Mouse (Mus musculus) lung, postnatal 36 days (tissue): ENCODE measurements around the gene Rbm47.
A peak's percentile ranks its signal among the peaks of the same experiment; 100 is the strongest.
"Not testable (repeated sequence)": the region's sequence is repeated elsewhere in the genome, so short reads cannot be mapped to it uniquely, and the experiment has no call there.

Source experiments
- DNase-seq: peaks from one replicate; pipeline ENCODE4 v3.0.0; 2022; ENCODE audit warnings: mixed read lengths

The Rbm47 gene

GRCm38 (mm10) chr5:66173018-66173417 is at the start of gene Rbm47:
Gene Rbm47, minus strand, starts transcription at chr5:66173118.
- DNase-seq: no peak

- DNase-seq: no peak
Measured at GRCm38 (mm10) chr5:66220620-66221019, 47.7 kb upstream of the Rbm47 start.

DNA sequence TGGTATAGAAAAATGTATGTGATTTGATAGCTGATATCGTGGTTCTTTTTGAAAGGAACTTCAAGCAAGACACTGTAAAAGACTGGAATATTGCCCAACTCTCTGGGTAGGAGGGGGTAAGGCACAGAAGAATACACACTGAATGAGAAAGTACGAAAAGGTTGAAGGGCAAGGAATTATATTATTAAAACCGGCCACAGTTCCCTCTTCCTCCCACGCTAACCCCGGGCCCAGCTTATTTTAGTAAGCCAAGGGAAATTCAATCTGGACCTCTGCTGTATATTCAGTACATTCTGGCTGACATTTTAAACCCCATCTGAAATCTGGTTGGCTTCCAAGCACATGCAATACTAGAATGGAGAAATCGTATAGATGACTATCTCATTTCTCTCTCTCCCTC is 46.8 kb upstream of the Rbm47 start:
- DNase-seq: no peak

- DNase-seq: no peak
Measured at GRCm38 (mm10) chr5:66215569-66216277, 42.8 kb upstream of the Rbm47 start.

DNA sequence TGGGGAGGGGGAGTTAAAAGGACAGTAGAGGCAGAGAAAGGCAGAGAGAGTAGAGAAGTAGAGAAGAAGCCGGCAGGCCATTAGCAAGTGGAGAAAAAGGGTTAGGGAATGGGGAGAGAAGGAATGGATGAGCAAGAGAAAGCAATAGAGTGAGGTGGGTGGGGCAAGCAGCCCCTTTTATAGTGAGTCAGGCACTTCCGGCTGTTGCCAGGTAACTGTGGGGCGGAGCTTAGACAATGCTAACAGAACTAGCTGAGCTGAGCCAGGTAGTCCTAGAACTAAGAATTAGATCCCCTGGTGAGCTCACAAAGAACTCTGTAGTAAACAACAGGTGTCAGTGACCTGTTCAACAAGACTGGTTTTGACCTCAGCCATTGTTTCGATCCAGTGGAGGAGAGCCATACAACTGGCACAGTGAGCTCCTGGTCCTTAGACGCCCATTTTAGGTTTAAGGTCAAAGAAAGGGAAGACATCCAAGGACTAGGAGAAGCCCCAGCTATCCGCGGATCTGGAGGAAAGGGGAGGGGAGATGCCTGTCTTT is 41.5 kb upstream of the Rbm47 start:
- peak; percentile 26 for DNase-seq

DNA sequence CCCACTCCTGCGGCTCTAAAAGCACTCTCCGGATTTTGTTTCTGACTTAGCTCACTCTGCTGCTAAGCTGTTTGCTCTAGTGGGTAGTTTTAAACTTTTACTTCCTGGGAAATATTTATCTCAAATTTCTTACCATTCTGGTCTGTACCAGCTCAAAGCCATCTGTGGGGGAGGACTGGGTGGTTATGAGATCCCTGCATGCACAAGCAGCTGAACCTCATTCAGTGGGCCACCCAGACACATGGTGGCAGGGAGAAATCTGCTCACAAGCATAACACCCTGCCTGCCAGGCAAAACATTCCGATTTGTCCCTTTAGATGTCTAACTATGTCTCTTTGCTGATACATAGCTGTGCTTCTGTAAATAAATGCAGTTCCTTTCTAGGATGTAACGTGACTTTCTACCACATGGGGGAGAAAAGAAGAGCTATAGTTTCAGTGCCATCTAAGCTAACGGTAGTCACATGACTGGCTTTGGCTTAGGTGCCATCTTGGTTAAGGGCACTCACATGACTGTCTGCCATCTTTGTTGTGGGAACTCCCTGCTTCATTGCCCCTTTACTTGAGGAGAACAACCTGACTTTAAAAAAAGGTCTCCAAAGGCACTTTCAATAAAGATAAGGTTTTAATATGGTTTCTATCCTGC is 36.7 kb upstream of the Rbm47 start:
- DNase-seq: no peak

- DNase-seq: no peak
Measured at GRCm38 (mm10) chr5:66204966-66205365, 32.0 kb upstream of the Rbm47 start.

GRCm38 (mm10) chr5:66203424-66203823 is 30.5 kb upstream of the Rbm47 start:
- no peak for DNase-seq

DNA sequence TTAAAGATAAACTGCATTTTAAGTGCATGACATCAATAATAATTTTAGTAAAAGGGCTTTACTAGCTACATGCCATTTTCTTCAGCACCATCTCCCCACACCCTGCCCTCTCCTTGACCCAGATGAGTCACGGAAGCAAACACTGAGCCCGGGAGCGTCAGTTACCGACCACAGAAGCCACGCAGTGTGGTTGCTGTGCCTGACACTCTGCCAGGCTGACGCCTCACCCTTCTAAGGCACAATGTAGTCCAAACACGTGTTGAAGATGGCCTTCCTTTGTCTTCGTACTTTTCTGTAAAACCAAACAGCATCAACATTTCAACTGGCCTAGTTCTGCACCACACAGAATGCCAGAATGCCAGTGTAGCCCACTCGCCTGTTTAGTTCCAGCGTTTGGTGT is 27.1 kb upstream of the Rbm47 start:
- peak; percentile 72 for DNase-seq

- no peak for DNase-seq
Measured at GRCm38 (mm10) chr5:66195323-66195722, 22.4 kb upstream of the Rbm47 start.

DNA sequence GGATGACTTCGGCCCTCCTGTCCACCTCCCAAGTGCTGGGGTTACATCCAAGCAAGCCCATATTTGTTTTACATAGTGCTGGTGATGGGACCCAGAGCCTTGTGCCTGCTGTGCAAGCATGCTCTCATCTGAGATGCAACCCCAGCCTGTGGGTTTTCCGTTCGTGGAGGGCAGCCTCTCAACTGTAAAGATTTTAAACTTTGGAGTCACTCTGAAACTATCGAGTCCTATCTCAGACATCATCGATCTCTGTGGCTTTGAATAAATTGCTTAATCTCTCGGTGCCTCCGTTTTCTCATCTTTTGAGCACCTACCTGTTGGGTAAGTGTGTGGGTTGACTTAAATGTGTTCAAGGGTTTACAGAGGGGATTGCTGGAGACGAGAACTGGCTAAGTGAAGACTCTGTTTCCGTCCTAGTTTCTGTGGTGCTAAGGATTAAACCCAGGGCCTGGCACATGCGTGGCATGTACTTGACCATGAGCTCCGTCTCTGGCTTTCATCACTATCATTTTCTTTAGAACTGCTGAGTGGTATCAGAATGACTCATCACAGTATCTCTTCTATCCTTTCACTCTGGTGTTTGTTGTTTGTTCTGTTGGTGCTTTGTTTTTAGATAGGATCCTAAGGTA is 20.4 kb upstream of the Rbm47 start:
- no peak for DNase-seq

GRCm38 (mm10) chr5:66191185-66191503 is 18.2 kb upstream of the Rbm47 start:
- DNase-seq: no peak

- DNase-seq: peak; percentile 53
Measured at GRCm38 (mm10) chr5:66190481-66191184, 17.7 kb upstream of the Rbm47 start.

GRCm38 (mm10) chr5:66188591-66188990 is 15.7 kb upstream of the Rbm47 start:
- DNase-seq: not testable (repeated sequence)

DNA sequence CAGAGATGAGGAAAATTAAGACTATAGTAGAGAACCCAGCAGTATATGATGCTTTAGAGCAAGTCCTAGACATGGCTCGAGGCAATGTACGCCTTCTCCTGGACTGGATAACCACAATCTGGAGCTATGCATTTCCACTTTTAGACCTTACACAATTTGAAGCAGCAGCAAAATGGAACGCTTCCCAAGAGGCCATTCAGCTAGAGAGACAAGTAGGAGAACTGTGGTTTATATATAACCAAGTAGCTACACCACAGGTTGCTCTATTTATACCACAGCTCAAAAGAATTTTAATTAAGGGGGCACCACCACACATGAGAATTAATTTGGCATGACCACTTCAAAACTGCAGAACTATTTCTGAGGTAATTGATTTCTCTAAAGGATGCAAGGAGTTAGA is 9.2 kb upstream of the Rbm47 start:
- DNase-seq: no peak

DNA sequence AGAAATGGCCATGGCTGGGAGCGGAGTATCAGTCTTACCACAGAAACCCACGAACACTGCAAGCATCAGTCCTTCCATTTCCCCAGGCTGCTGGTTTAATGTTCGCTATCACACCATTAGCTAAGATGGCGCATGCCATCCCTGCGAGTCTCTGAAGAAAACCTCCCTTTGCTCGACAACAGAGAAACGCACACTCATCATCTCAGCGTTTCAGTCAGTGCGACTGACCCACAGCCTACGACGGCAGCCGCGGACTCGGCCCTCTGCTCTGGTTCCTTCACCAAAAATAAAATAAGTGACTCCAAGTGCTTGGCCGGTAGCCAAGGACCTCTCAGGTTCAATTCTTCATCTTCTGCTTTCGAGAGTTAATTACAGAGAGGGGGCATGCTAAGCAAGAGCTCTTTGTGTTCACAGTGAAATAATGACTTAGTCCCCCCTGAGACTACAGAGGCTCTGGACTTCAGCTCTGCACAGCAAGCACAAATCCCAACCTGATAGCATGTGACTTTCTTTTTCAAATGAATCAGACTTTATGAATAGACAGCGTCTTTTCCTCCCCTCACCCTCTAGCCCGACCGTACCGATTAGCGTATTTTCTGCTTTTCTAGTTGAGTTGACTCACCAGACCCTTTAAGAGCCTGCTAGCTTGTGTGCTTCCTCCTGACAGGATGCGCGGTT is 1.4 kb upstream of the Rbm47 start:
- no peak for DNase-seq

- DNase-seq: no peak
Measured at GRCm38 (mm10) chr5:66170591-66170990, 2.3 kb downstream of the Rbm47 start.

DNA sequence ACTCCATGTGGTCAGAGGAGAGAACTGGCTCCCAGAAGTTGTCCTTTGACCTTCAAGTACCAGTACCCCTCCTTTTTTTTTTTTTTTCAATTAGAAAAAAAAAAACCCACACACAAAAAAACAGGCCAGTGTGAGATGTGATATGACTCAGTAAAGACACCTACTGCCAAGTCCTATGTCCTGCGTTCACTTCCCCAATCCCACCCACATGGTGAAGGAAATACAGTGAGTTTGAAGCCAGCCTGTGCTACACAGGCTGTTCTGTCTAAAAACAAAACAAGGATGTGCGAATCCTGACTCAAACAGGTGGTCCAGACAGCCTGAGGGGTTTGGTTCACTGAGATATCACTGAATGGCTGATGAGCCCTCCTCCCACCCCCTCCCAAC is 3.8 kb downstream of the Rbm47 start:
- no peak for DNase-seq

- no peak for DNase-seq
Measured at GRCm38 (mm10) chr5:66168462-66169098, 4.3 kb downstream of the Rbm47 start.

DNA sequence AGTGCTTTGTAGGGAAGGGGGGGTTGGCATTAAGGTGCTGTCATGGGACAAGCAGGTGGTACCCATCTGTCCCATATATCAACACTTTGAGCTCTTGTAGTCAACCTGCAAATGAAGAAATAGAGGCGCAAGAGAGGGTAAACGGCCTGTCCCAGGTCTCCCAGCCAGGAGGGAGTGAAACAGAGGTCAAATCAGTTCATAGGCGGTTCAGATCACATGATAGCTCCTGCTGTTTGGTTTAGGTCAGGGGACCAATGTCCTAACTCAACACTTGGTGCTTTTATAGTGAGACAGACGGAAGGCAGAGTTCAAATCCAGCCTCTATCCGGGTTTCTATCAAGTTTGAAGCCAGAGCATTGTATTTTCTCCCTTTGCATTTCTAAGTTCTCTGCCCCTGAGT is 6.0 kb downstream of the Rbm47 start:
- no peak for DNase-seq

DNA sequence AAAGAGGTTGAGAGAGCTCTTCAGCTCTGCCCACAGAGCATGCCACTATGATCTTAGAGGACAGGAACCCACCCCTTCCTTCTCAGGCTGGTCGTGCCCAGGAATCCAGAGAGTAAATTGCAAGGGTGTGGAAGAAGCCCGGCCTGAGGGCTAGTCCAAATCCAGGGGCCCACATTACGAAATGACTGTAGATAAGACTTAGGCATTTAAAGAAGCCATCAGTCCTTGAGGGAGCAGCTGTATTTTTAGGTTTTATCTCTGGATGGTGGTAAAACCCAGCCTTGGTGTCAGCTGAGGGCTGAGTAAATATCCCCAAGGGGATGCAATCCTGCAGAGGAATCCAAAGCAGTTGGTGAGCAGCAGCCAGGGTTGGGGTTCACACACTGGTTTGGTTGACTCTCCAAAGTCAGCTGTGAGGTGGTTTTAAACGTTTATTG is 6.7 kb downstream of the Rbm47 start:
- peak; percentile 21 for DNase-seq

DNA sequence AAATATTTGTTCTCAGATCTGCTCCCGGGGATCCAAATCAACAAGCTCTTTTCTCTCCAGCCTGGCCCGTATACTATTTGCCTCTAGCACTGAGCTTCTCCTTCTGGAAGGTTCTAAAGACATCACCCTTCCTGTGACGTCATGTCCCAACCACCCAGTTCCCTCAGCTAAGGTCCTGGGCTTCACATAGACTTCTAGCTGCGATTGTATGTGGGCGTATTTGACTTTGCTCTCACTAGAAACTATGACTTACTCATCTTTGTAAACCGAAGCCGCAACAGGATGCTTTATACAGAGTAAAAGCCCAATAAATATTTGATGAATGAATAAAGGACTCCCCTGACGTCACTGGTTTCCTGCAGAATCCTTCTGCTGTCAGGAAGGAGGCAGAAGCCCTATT is 7.2 kb downstream of the Rbm47 start:
- peak; percentile 24 for DNase-seq
